Mouse (Mus musculus) embryonic facial prominence, embryonic 14.5 days (tissue): Measurements from ENCODE around the gene Selplg. TPM values are rescaled to one million over a fixed set of nuclear protein-coding genes. Genes with fewer than 3 reads are reported as not detected.
"Not testable (repeated sequence)": the region's sequence is repeated elsewhere in the genome, so short reads cannot be mapped to it uniquely, and the experiment has no call there.

ENCODE experiments used
- ATAC-seq: fragments of 200-750 bp; cut with Nextera tagmentation; 2 replicates; pipeline ENCODE4 v1.8.0; 2017; ENCODE audit warnings: low read depth, moderate number of reproducible peaks, moderate TSS enrichment
- DNase-seq: peaks from one replicate; pipeline ENCODE4 v3.0.0-alpha.2; 2015; ENCODE audit warnings: low spot score
- H3K27ac ChIP-seq: fragments of 300-500 bp; sonication (generic); replicated peaks from 2 replicates; pipeline ENCODE4 v1.5.1; 2014; ENCODE audit warnings: low read depth, mild to moderate bottlenecking, low read length, moderate library complexity
- H3K27me3 ChIP-seq: fragments of 300-500 bp; sonication (generic); replicated peaks from 2 replicates; pipeline ENCODE4 v1.6.1; 2014; ENCODE audit warnings: low read length; ENCODE audit not compliant: control insufficient read depth, insufficient read depth
- H3K36me3 ChIP-seq: fragments of 300-500 bp; sonication (generic); 2 replicates; pipeline ENCODE4 v1.6.1; 2014; ENCODE audit warnings: low read length, mixed read lengths; ENCODE audit not compliant: control insufficient read depth, insufficient read depth
- H3K4me1 ChIP-seq: fragments of 300-500 bp; sonication (generic); 2 replicates; pipeline ENCODE4 v1.6.1; 2014; ENCODE audit warnings: antibody characterized with exemption, low read length; ENCODE audit not compliant: control insufficient read depth, insufficient read depth
- H3K4me2 ChIP-seq: fragments of 300-500 bp; sonication (generic); 2 replicates; pipeline ENCODE4 v1.6.1; 2014; ENCODE audit warnings: low read depth, mild to moderate bottlenecking, low read length, moderate library complexity, mixed read lengths
- H3K4me3 ChIP-seq: fragments of 300-500 bp; sonication (generic); 2 replicates; pipeline ENCODE4 v1.5.1; 2014; ENCODE audit warnings: low read depth, mild to moderate bottlenecking, low read length
- H3K9ac ChIP-seq: fragments of 300-500 bp; sonication (generic); 2 replicates; pipeline ENCODE4 v1.6.1; 2014; ENCODE audit warnings: low read depth, mild to moderate bottlenecking, low read length, moderate library complexity, mixed read lengths
- H3K9me3 ChIP-seq: fragments of 300-500 bp; sonication (generic); 2 replicates; pipeline ENCODE4 v1.6.1; 2016; ENCODE audit warnings: low read length; ENCODE audit not compliant: control insufficient read depth
- WGBS: fragments of 180-500 bp; shearing (Covaris S2); extraction: QIAGEN DNeasy Blood & Tissue Kit; methylation state at CpG from one replicate; pipeline ENCODE4 v1.1.7; 2014; 5-methylcytosine and 5-hydroxymethylcytosine counted together
- polyA plus RNA-seq: library from polyadenylated mRNA; unstranded; fragments of >200 nt; fragmentation: Nextera tagmentation; extraction: Ambion mirVana; gene quantifications from 2 replicates; pipeline ENCODE4 v1.2.1, GENCODE M21; 2014

The Selplg gene
- polyA plus RNA-seq, 1 experiment from 2014 or later = 4.9 TPM

DNA sequence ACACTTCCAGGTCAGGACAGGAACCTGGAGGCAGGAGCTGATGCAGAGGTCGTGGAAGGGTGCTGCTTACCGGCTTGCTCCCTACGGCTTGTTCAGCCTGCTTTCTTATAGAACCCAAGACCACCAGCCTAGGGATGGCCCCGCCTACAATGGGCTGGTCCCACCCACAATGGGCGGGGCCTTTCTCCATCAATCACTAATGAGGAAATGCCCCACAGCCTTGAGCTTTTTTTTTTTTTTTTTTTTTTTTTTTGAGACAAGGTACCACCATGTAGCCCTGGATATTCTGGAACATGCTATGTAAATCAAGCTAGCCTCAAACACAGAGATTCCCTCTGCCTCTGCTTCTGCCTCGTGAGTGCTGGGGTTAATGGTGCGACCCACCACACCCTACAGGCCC, 50.6 kb downstream of the Selplg start:
- H3K4me3 ChIP-seq = no peak overlapping the region
- no peaks in the 10 kb centered on the region for H3K9me3 ChIP-seq
- WGBS = 79% methylated on average over 7 of the region's 7 CpGs
- H3K27ac ChIP-seq = no peak overlapping the region
- H3K4me1 ChIP-seq = peaks cover 12% of the 10 kb centered on the region; the same call in 1 of the 2 replicates
- H3K27me3 ChIP-seq = no peaks in the 10 kb centered on the region
- H3K9ac ChIP-seq = no peak overlapping the region
- no peak for ATAC-seq
- peaks cover 8% of the 10 kb centered on the region for H3K36me3 ChIP-seq
- no peak overlapping the region for H3K4me2 ChIP-seq
- DNase-seq = no peak

DNA sequence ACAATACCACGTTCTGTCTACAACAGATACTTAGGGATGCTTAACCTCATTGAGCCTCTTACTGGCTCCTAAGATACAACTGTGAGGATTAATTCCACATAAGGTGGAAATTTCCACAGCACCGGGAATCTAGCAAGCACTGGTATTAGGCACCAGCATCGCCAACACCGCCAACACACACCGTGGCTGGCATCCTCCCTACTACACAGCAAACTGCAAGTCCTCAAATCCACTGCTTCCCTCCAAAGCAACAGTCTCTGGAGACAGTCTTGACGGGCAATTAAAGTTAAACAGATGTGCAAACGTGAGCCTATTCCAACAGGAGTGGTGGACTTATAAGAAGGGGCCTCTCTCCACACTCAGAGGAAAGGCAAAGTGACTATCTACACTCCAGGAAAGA, 51.2 kb downstream of the Selplg start:
- H3K27ac ChIP-seq = 0 out of 2 replicates have a peak overlapping the region, but pooled peaks have one; percentile 8

DNA sequence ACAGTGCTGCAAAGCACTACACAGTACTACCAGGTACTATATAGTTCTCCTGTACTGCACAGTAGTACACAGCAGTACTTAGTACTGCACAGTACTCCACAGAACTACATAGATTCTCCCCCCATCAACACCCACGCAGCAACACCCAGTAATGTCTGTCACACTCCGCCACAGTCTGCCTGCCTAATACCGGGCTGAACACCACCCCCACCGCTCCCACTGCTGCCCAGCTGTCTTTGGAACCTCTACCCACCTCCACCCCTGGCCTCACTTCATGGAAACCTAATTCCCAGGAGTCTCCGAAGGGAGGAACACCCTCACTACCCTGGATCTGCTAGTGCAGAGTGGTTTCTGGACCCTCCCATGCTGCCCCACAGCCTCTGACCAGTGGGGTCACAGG, 51.7 kb downstream of the Selplg start:
- Histone ChIP-seq H3K9ac (no peak overlapping the region), H3K4me3 (no peak overlapping the region), H3K36me3 (peaks cover 19% of the 10 kb centered on the region), H3K27ac (0 out of 2 replicates have a peak overlapping the region, but pooled peaks have one; percentile 8), H3K9me3 (no peaks in the 10 kb centered on the region), H3K4me1 (peaks cover 12% of the 10 kb centered on the region; the same call in 1 of the 2 replicates), H3K27me3 (no peaks in the 10 kb centered on the region), H3K4me2 (no peak overlapping the region)
- WGBS = 85% methylated on average over 5 of the region's 5 CpGs
- DNase-seq (no peak), ATAC-seq (no peak)

More for the DNA sequence above, 51.2 kb downstream of the Selplg start:
- ATAC-seq (no peak), DNase-seq (no peak)
- 60% methylated on average over 7 of the region's 7 CpGs for WGBS
- Histone ChIP-seq H3K9me3 (no peaks in the 10 kb centered on the region), H3K9ac (no peak overlapping the region), H3K4me1 (peaks cover 12% of the 10 kb centered on the region; the same call in 1 of the 2 replicates), H3K4me3 (no peak overlapping the region), H3K36me3 (peaks cover 14% of the 10 kb centered on the region), H3K4me2 (no peak overlapping the region), H3K27me3 (no peaks in the 10 kb centered on the region)

GRCm38 (mm10) chr5:113780082-113780752, 52.2 kb downstream of the Selplg start:
- H3K4me2 ChIP-seq = no peak overlapping the region
- H3K36me3 ChIP-seq = peaks cover 25% of the 10 kb centered on the region
- H3K4me3 ChIP-seq = no peak overlapping the region
- DNase-seq (no peak), ATAC-seq (peak; percentile 23; the same call in 1 of the 2 replicates)
- no peak overlapping the region for H3K27ac ChIP-seq
- no peaks in the 10 kb centered on the region for H3K27me3 ChIP-seq
- peaks cover 12% of the 10 kb centered on the region; the same call in 1 of the 2 replicates for H3K4me1 ChIP-seq
- 91% methylated on average over 3 of the region's 3 CpGs for WGBS
- H3K9me3 ChIP-seq = no peaks in the 10 kb centered on the region
- no peak overlapping the region for H3K9ac ChIP-seq

DNA sequence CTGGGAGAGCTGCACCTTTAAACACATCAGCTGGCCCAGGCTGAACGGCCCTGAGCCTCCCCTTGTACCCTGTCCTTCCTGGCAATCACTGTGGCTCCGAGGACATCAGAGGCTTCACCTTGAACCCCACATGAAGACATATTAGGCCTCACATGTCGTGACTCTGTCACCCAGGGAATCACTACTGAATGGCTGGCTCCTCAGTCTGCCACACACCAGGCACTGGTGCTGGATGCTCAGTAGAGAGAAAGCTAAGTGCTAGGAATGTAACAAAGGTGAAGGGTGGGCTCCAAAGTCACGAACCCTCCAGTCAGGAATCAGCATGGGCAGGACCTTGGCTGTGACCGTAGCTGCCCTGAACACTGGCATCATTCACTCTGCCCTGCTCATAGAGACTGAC, 52.9 kb downstream of the Selplg start:
- H3K9ac ChIP-seq = no peak overlapping the region
- no peak for ATAC-seq
- H3K4me1 ChIP-seq = peaks cover 12% of the 10 kb centered on the region; the same call in 1 of the 2 replicates
- no peaks in the 10 kb centered on the region for H3K27me3 ChIP-seq
- WGBS = 76% methylated on average over 5 of the region's 5 CpGs
- H3K27ac ChIP-seq = no peak overlapping the region
- H3K9me3 ChIP-seq = no peaks in the 10 kb centered on the region
- no peak overlapping the region for H3K4me3 ChIP-seq
- DNase-seq = no peak
- no peak overlapping the region for H3K4me2 ChIP-seq
- peaks cover 31% of the 10 kb centered on the region for H3K36me3 ChIP-seq

DNA sequence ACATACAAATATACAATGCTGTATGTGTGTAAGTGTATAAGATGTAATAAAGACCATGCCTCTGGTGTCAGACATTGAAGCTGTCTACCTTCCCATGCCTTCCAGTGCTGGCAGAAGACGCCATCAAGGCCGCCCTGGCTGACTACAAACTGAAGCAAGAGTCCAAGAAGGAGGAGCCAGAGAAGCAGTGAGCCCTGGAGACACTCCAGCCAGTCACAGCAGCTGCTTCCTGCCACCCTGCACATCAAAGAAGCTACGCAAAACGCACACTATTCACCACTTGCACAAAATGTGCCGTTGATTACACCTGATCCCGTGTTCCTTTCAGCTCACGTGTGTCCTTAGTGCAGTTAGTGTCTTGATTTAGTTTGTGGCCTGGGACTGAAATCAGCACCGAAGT, 54.7 kb downstream of the Selplg start:
- not testable (repeated sequence) for H3K27ac ChIP-seq, ATAC-seq, DNase-seq, H3K9ac ChIP-seq, H3K4me3 ChIP-seq, H3K4me2 ChIP-seq, H3K4me1 ChIP-seq, H3K9me3 ChIP-seq, H3K27me3 ChIP-seq
- H3K36me3 ChIP-seq = peaks cover 35% of the 10 kb centered on the region
- WGBS = 93% methylated on average over 8 of the region's 8 CpGs

GRCm38 (mm10) chr5:113776896-113777226, 55.6 kb downstream of the Selplg start:
- 91% methylated on average over 8 of the region's 8 CpGs for WGBS

GRCm38 (mm10) chr5:113776128-113776895, 56.1 kb downstream of the Selplg start:
- DNase-seq (no peak), ATAC-seq (no peak)
- no peaks in the 10 kb centered on the region for H3K9me3 ChIP-seq
- WGBS = 92% methylated on average over 15 of the region's 15 CpGs
- no peak overlapping the region for H3K4me3 ChIP-seq
- H3K4me1 ChIP-seq = no peaks in the 10 kb centered on the region
- no peak overlapping the region for H3K4me2 ChIP-seq
- no peak overlapping the region for H3K27ac ChIP-seq
- no peak overlapping the region for H3K9ac ChIP-seq
- H3K36me3 ChIP-seq = peaks cover 35% of the 10 kb centered on the region
- no peaks in the 10 kb centered on the region for H3K27me3 ChIP-seq

More at GRCm38 (mm10) chr5:113776896-113777226, 55.6 kb downstream of the Selplg start:
- no peak for DNase-seq
- H3K4me2 ChIP-seq = no peak overlapping the region
- H3K9ac ChIP-seq = no peak overlapping the region
- no peak for ATAC-seq
- peaks cover 35% of the 10 kb centered on the region for H3K36me3 ChIP-seq
- no peaks in the 10 kb centered on the region for H3K4me1 ChIP-seq
- no peak overlapping the region for H3K27ac ChIP-seq
- no peaks in the 10 kb centered on the region for H3K27me3 ChIP-seq
- no peaks in the 10 kb centered on the region for H3K9me3 ChIP-seq
- H3K4me3 ChIP-seq = no peak overlapping the region
